Mouse (Mus musculus): Measurements from ENCODE around the gene Zbtb3. TPM values are rescaled to one million over a fixed set of nuclear protein-coding genes. Genes with fewer than 3 reads are reported as not detected.

Gene Zbtb3
- total and polyA plus RNA-seq, 3 experiments: 1.2 to 2.5 (median 2.2) TPM

DNA sequence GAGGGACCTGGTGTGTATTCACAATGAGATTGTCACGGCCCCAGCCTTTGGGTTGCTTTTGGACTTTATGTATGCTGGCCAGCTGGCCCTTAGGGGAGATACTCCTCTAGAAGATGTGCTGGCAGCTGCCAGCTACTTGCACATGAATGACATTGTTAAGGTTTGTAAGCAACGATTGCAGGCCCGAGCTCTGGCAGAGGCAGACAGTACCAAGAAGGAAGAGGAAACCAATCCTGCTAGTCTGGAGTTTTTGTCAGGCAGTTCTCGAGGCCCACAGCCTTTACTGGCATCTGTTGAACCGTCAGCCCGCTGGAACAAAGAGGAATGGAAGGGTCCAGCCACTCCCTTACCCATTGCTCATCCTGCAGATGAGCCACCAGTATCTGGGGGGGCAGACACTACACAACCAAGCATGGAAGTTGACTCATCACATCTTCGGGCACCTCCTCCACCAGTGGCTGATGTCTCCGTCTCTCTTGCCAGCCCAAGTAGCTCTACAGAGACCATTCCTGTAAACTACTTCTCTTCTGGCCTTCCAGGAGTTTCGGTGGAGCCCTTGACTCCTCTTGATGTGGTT lies 937 bp downstream of the Zbtb3 start:
- Histone ChIP-seq H3K4me3 (replicated peaks in 1 of 3; ENCODE audit: low read depth in 2 of 3, low read length in 2 of 3, poor library complexity in 1 of 3) (no peak overlapping the region), H3K27ac (ENCODE audit: insufficient read depth, low read depth) (peak overlapping the region; percentile 11; the same call in 1 of the 2 replicates), H3K9me3 (replicated peaks; ENCODE audit: low read length) (no peaks in the 10 kb centered on the region), H3K79me2 (replicated peaks; ENCODE audit: control insufficient read depth, extremely low read depth, insufficient read depth, poor library complexity, severe bottlenecking) (peaks cover 3% of the 10 kb centered on the region; the same call in 1 of the 2 replicates), H3K4me1 (ENCODE audit: control insufficient read depth in 1 of 2, insufficient read depth in 2 of 2) (peaks cover 11 to 59% of the 10 kb centered on the region in 2 experiments), H3K27me3 (replicated peaks) (no peaks in the 10 kb centered on the region), H3K36me3 (replicated peaks in 1 of 2; ENCODE audit: control insufficient read depth in 1 of 2, insufficient read depth in 1 of 2, low read length in 1 of 2) (peaks cover 12 to 28% of the 10 kb centered on the region in 2 experiments), H3K4me2 (ENCODE audit: insufficient read depth, low read depth, poor library complexity, severe bottlenecking) (peak overlapping the region; percentile 72; the same call in 1 of the 2 replicates), H3K9ac (ENCODE audit: insufficient read depth, low read depth) (no peak overlapping the region)
- DNase-seq (ENCODE audit: extremely low read depth): no peak
- in situ Hi-C loops (cut with MboI; ENCODE audit: low pct_ligation_motif_present, low pct_unique_long_range_greater_than_20kb, low sequenced_read_pairs) (no loop called here), dilution Hi-C loops (cut with MboI; ENCODE audit: extremely low pct_ligation_motif_present, extremely low pct_unique_long_range_greater_than_20kb, low sequenced_read_pairs) (no loop called here)
- TF ChIP-seq SMC3 (IDR thresholded peaks at IDR 0.05; ENCODE audit: low read depth, low read length) (no peak), ELF1 (IDR thresholded peaks at IDR 0.05; ENCODE audit: low read depth, low read length) (no peak), CTCF (conservative IDR thresholded peaks at IDR 0.05 in 1 of 2, IDR thresholded peaks at IDR 0.05 in 1 of 2; ENCODE audit: low read depth in 2 of 2, low read length in 2 of 2) (no peak), EP300 (IDR thresholded peaks at IDR 0.05; ENCODE audit: low read length) (no peak), ZKSCAN1 (IDR thresholded peaks at IDR 0.05; ENCODE audit: borderline replicate concordance, low read depth, low read length) (no peak), MYC (IDR thresholded peaks at IDR 0.05; ENCODE audit: low read depth, low read length) (no peak), KAT2A (IDR thresholded peaks at IDR 0.05; ENCODE audit: insufficient replicate concordance, low read length) (no peak), POLR2A (IDR thresholded peaks at IDR 0.05; ENCODE audit: low read depth, low read length) (no peak)

DNA sequence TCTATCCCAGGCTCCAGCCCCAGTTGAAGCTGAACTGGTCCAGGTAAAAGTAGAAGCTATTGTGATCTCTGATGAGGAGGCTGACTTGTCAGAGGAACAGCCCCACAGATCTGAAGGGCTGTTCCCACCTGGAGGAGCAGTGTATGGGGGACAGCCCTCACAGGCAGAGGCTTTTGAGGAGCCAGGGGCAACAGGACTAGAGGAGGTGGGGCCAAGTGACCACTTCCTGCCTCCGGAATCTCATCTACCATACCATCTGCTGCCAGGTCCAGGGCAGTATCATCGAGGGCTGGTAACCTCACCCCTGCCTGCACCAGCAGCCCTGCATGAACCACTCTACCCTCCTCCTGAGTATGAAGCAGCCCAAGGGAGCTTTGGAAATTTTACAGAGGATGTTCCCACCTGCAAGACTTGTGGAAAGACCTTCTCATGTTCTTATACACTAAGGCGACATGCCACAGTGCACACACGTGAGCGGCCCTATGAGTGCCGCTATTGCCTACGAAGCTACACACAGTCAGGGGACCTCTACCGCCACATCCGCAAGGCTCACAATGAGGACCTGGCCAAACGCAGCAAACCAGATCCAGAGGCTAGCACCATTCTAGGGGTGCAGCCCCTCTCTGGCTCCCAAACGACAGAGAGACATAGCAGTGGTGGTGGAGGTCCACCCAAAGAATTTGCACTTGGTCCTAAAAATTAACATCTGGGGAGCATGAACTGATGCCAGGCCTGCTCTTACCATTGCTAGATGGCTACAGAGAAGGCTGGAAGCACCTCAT lies 1.7 kb downstream of the Zbtb3 start:
- dilution Hi-C loops (cut with MboI; ENCODE audit: extremely low pct_ligation_motif_present, extremely low pct_unique_long_range_greater_than_20kb, low sequenced_read_pairs) (no loop called here), in situ Hi-C loops (cut with MboI; ENCODE audit: low pct_ligation_motif_present, low pct_unique_long_range_greater_than_20kb, low sequenced_read_pairs) (no loop called here)
- DNase-seq (ENCODE audit: extremely low read depth): no peak
- TF ChIP-seq JUND (conservative IDR thresholded peaks at IDR 0.05; ENCODE audit: low read depth, low read length) (no peak), MAX (IDR thresholded peaks at IDR 0.05; ENCODE audit: low read length) (no peak), HCFC1 (IDR thresholded peaks at IDR 0.05; ENCODE audit: low read depth, low read length) (no peak), MAZ (IDR thresholded peaks at IDR 0.05; ENCODE audit: low read depth, low read length) (no peak), BHLHE40 (IDR thresholded peaks at IDR 0.05; ENCODE audit: low read depth, low read length) (no peak), CHD1 (IDR thresholded peaks at IDR 0.05; ENCODE audit: low read depth, low read length) (no peak)
- Histone ChIP-seq H3K27ac (ENCODE audit: insufficient read depth, low read depth) (no peak overlapping the region), H3K4me1 (ENCODE audit: control insufficient read depth in 1 of 2, insufficient read depth in 2 of 2) (peaks cover 14 to 64% of the 10 kb centered on the region in 2 experiments), H3K27me3 (replicated peaks) (no peaks in the 10 kb centered on the region), H3K79me2 (replicated peaks; ENCODE audit: control insufficient read depth, extremely low read depth, insufficient read depth, poor library complexity, severe bottlenecking) (peaks cover 3% of the 10 kb centered on the region; the same call in 1 of the 2 replicates), H3K9me3 (replicated peaks; ENCODE audit: low read length) (no peaks in the 10 kb centered on the region), H3K36me3 (replicated peaks in 1 of 2; ENCODE audit: control insufficient read depth in 1 of 2, insufficient read depth in 1 of 2, low read length in 1 of 2) (peaks cover 12 to 33% of the 10 kb centered on the region in 2 experiments), H3K9ac (ENCODE audit: insufficient read depth, low read depth) (no peak overlapping the region), H3K4me2 (ENCODE audit: insufficient read depth, low read depth, poor library complexity, severe bottlenecking) (no peak overlapping the region), H3K4me3 (replicated peaks in 1 of 3; ENCODE audit: low read depth in 2 of 3, low read length in 2 of 3, poor library complexity in 1 of 3) (no peak overlapping the region)
